Mouse (Mus musculus): Measurements from ENCODE around the gene Vcan.

Vcan gene

DNA sequence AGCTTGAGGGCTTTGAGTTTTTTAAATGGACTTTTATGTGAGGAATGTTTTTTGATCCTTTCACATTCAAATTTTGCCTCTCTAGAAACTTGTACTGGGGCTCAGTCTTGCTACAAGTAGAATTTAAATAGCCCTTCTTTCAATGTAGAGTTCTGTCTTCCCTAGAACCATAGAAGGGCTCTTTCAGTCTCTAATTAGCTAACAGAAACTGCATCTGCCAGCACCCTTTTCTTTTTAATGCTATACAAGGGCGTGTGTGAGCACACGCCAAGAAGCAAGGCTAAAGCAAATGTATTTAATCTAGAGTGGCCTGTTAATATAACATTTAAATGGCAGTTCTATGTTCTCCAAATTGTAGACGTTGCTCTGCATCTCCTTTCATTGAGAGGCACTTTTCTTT lies 134.9 kb downstream of the Vcan start:
- DNase-seq (ENCODE audit: low spot score in 2 of 2) = no peak

All from right cerebral cortex, postnatal 10 days (tissue).